Mouse (Mus musculus): ENCODE measurements around the gene Mid1.

DNA sequence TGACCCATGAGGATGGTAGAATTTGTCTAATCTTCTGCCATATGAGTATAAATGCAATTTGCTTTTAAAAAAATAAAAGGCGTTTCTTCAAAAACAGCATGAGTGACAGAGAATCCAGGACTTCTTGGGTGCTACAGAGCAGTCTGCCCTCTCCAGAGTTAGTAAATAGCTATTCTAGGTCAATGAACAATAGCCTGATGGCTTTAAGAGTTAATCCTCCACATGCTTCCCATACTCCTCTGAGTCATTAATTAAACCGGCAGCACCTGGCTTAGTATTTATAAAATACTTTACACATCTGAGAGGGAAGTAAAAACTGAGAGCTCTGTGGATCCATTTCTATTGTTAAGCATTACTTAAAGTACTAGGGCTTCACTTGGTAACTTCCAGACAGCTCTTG is 6.2 kb downstream of the Mid1 start:
- TF ChIP-seq POLR2A (IDR thresholded peaks at IDR 0.05; ENCODE audit: extremely low read depth, insufficient read depth, low read length), result no peak
- no peak for TF ChIP-seq CTCF (IDR thresholded peaks at IDR 0.05; ENCODE audit: low read depth, low read length)
